ENCODE assay signal across 8 mouse cellular contexts in genomic region chr3:146499431-146500002, GRCm38 (mm10). TPM values are rescaled to one million over a fixed set of nuclear protein-coding genes. Genes with fewer than 3 reads are reported as not detected.
A peak's percentile ranks its signal among the peaks of the same experiment; 100 is the strongest.
DNase-seq lines count a peak whose midpoint lies in the region; ATAC-seq lines count a peak whose summit lies in the region.

Gene Spata1, minus strand, starts transcription at chr3:146499753.
Gene Gng5, plus strand, starts transcription at chr3:146499807.

- H3K4me1 ChIP-seq in hindbrain, embryonic 14.5 days (replicated peaks; ENCODE audit: control insufficient read depth, insufficient read depth, low read length) = peaks cover 13% of the 10 kb centered on the region

- H3K9me3 ChIP-seq in hindbrain, embryonic 14.5 days (ENCODE audit: control insufficient read depth, low read length) = no peaks in the 10 kb centered on the region

- no peaks in the 10 kb centered on the region for H3K27me3 ChIP-seq in hindbrain, embryonic 14.5 days (ENCODE audit: control insufficient read depth, insufficient read depth, low read length)

- H3K4me3 ChIP-seq in hindbrain, embryonic 14.5 days (replicated peaks; ENCODE audit: low read length) = peak within 1 kb of the TSS; percentile 85

- peak within 1 kb of the TSS; percentile 64 for H3K4me2 ChIP-seq in hindbrain, embryonic 14.5 days (replicated peaks)

- peak within 1 kb of the TSS; percentile 79 for H3K27ac ChIP-seq in hindbrain, embryonic 14.5 days

- peaks cover 16% of the 10 kb centered on the region for H3K36me3 ChIP-seq in hindbrain, embryonic 14.5 days (replicated peaks; ENCODE audit: control insufficient read depth, insufficient read depth)

- peak; percentile 74 for DNase-seq in R1 (ENCODE audit: low read depth, low spot score)
- DNase-seq in cerebellum, postnatal 25 days = peak; percentile 41 to 68
- peak; percentile 52 to 55 for DNase-seq in frontal cortex, postnatal 36 days (ENCODE audit: low spot score in 2 of 2)
- peak; percentile 80 for DNase-seq in hindbrain, embryonic 14.5 days (ENCODE audit: low spot score)
- peak; percentile 24 for DNase-seq in left cerebral cortex, adult 11 months (ENCODE audit: low spot score)
- peak; percentile 93 to 96 for DNase-seq in lung, postnatal 4 days
- peak; percentile 84 for DNase-seq in retina, embryonic 14.5 days (ENCODE audit: low spot score)
- peak; percentile 97 for DNase-seq in thymus, postnatal 4 days

- peak; percentile 92 for ATAC-seq in hindbrain, embryonic 14.5 days (ENCODE audit: low FRiP score)

- WGBS in hindbrain, embryonic 14.5 days = under 1% methylated on average over 31 of the region's 88 CpGs

- H3K9ac ChIP-seq in hindbrain, embryonic 14.5 days = peak within 1 kb of the TSS; percentile 78

RNA-seq across cellular contexts. Expression of gene Spata1, which starts in this region (rescaled TPM):
- 4.0 and 6.0 TPM in 2 replicates for polyA plus RNA-seq in hindbrain, embryonic 14.5 days (2014; fragmentation: Nextera tagmentation; extraction: Ambion mirVana)

RNA-seq across cellular contexts. Expression of gene Gng5, which starts in this region (rescaled TPM):
- 339 and 421 TPM in 2 replicates for polyA plus RNA-seq in hindbrain, embryonic 14.5 days (2014; fragmentation: Nextera tagmentation; extraction: Ambion mirVana)

Comparison
In these comparisons a context has a peak if more than half of its experiments do, and no peak if none do; other contexts are left out.
1. Peak in every context shown above with its lines: DNase-seq, ATAC-seq, H3K4me3 ChIP-seq and H3K27ac ChIP-seq.
2. DNase-seq: peak in every context shown above with its lines; median percentile 97 in thymus, postnatal 4 days; 94 in lung, postnatal 4 days; 84 in retina, embryonic 14.5 days; 80 in hindbrain, embryonic 14.5 days; 74 in R1; 54 in cerebellum, postnatal 25 days; 54 in frontal cortex, postnatal 36 days; 24 in left cerebral cortex, adult 11 months.